Mouse (Mus musculus) kidney, postnatal 36 days (tissue): ENCODE results near the gene B4galt3.

Experiments
- DNase-seq, 2 experiments: peaks; one replicate each; pipeline ENCODE4 v3.0.0; 2021 to 2022; ENCODE audit warnings: mixed read lengths in 2 of 2

B4galt3 gene

GRCm38 (mm10) chr1:171240911-171241310, 29.2 kb upstream of the B4galt3 start:
- no peak for DNase-seq

GRCm38 (mm10) chr1:171241952-171242351, 28.2 kb upstream of the B4galt3 start:
- peak; percentile 50 to 57 for DNase-seq

GRCm38 (mm10) chr1:171245353-171245752, 24.8 kb upstream of the B4galt3 start:
- DNase-seq = no peak

GRCm38 (mm10) chr1:171246709-171247452, 23.2 kb upstream of the B4galt3 start:
- peak; percentile 99 for DNase-seq

- no peak for DNase-seq
Measured at GRCm38 (mm10) chr1:171247453-171247841, 22.7 kb upstream of the B4galt3 start.

- DNase-seq = peak in 1 of 2 experiments; percentile 42
Measured at GRCm38 (mm10) chr1:171247916-171248315, 22.2 kb upstream of the B4galt3 start.

- DNase-seq = peak in 1 of 2 experiments; percentile 26
Measured at GRCm38 (mm10) chr1:171248386-171249226, 21.5 kb upstream of the B4galt3 start.

GRCm38 (mm10) chr1:171249913-171250600, 20.1 kb upstream of the B4galt3 start, which contains the start of gene Adamts4:
Gene Adamts4, plus strand, starts transcription at chr1:171250421.
- DNase-seq = peak; percentile 41 to 58

- no peak for DNase-seq
Measured at GRCm38 (mm10) chr1:171250680-171251593, 19.2 kb upstream of the B4galt3 start, which contains the start of gene Ndufs2. Gene Ndufs2, minus strand, starts transcription at chr1:171251388.

GRCm38 (mm10) chr1:171251594-171252324, 18.4 kb upstream of the B4galt3 start:
- DNase-seq = peak; percentile 57 to 71

- DNase-seq = no peak
Measured at GRCm38 (mm10) chr1:171252415-171252814, 17.7 kb upstream of the B4galt3 start.

GRCm38 (mm10) chr1:171256095-171256818, 13.9 kb upstream of the B4galt3 start:
- peak; percentile 75 to 82 for DNase-seq

- DNase-seq = peak; percentile 74 to 81
Measured at GRCm38 (mm10) chr1:171256937-171257548, 13.1 kb upstream of the B4galt3 start.

- no peak for DNase-seq
Measured at GRCm38 (mm10) chr1:171257781-171258180, 12.3 kb upstream of the B4galt3 start.

- DNase-seq = no peak
Measured at GRCm38 (mm10) chr1:171258921-171259320, 11.2 kb upstream of the B4galt3 start.

GRCm38 (mm10) chr1:171260316-171260715, 9.8 kb upstream of the B4galt3 start:
- no peak for DNase-seq

- peak; percentile 71 to 81 for DNase-seq
Measured at GRCm38 (mm10) chr1:171262594-171263130, 7.5 kb upstream of the B4galt3 start.

GRCm38 (mm10) chr1:171263185-171263611, 6.9 kb upstream of the B4galt3 start:
- DNase-seq = peak; percentile 48 to 64

- DNase-seq = no peak
Measured at GRCm38 (mm10) chr1:171263666-171264461, 6.3 kb upstream of the B4galt3 start.
